Mouse (Mus musculus) E14TG2a.4 (cell line): ENCODE results near the gene Gtf2h4.

Source experiments
- CTCF ChIP-seq: conservative IDR thresholded peaks from 2 replicates; pipeline ENCODE4 v1.5.1; 2014; ENCODE audit warnings: low read length
- NANOG ChIP-seq: IDR thresholded peaks from 2 replicates; pipeline ENCODE4 v1.6.1; 2014; ENCODE audit warnings: borderline replicate concordance, low read length, mixed read lengths
- POU5F1 ChIP-seq: IDR thresholded peaks from 2 replicates; pipeline ENCODE4 v1.6.1; 2014; ENCODE audit warnings: low read length, borderline replicate concordance

GRCm38 (mm10) chr17:35697759-35698500, 24.4 kb upstream of the Gtf2h4 start:
- TF ChIP-seq CTCF (no peak), POU5F1 (no peak), NANOG (no peak)
